Mouse (Mus musculus) left cerebral cortex, postnatal 36 days (tissue): Measurements from ENCODE around the gene Mul1. TPM values are rescaled to one million over a fixed set of nuclear protein-coding genes. Genes with fewer than 3 reads are reported as not detected.

Experiments
- total RNA-seq, 2 experiments: library from RNA; stranded (reverse); gene quantifications; 2 replicates each; pipeline ENCODE4 v1.2.3; 2021

Mul1 gene
- total RNA-seq, 2 experiments from 2014 or later: 56.4 to 58.5 TPM

Other genes with a start within 250 kb of the Mul1 start
- gene Hp1bp3, start 218.4 kb upstream of the Mul1 start, total RNA-seq: 100 to 1,000 TPM; 178 to 184 TPM
- gene Sh2d5, start 184.3 kb upstream of the Mul1 start, total RNA-seq: 10 to 100 TPM; 66.7 to 74.0 TPM
- 10 to 100 TPM; 24.5 to 29.4 TPM for gene Kif17, start 184.2 kb upstream of the Mul1 start, total RNA-seq
- gene Ddost, start 129.9 kb upstream of the Mul1 start, total RNA-seq: 10 to 100 TPM; 84.1 to 91.4 TPM
- 100 to 1,000 TPM; 270 to 338 TPM for gene Pink1, start 108.4 kb upstream of the Mul1 start, total RNA-seq
- 1 to 10 TPM; 3.5 to 3.7 TPM for gene Cda, start 66.7 kb upstream of the Mul1 start, total RNA-seq
- 10 to 100 TPM; 27.0 to 35.4 TPM for gene Fam43b, start 38.1 kb upstream of the Mul1 start, total RNA-seq
- gene Camk2n1, start 19.6 kb downstream of the Mul1 start, total RNA-seq: 1,000 to 10,000 TPM; 1,236 to 1,427 TPM
- 1 to 10 TPM; 4.9 to 5.0 TPM for gene Vwa5b1, start 201.2 kb downstream of the Mul1 start, total RNA-seq